Mouse (Mus musculus): ENCODE data around the gene Iqck. TPM values are rescaled to one million over a fixed set of nuclear protein-coding genes. Genes with fewer than 3 reads are reported as not detected.

Iqck gene
- polyA plus RNA-seq, 1 experiment = 5.9 TPM

- no peaks in the 10 kb centered on the region for H3K27me3 ChIP-seq (ENCODE audit: control insufficient read depth, insufficient read depth, low read length)
- H3K27ac ChIP-seq (ENCODE audit: insufficient read depth, low read length) = no peak overlapping the region
- 84% methylated on average over 4 of the region's 4 CpGs for WGBS
- TF ChIP-seq POLR2A (IDR thresholded peaks at IDR 0.05; ENCODE audit: borderline replicate concordance, insufficient read depth, low read length) = no peak
- no peak for TF ChIP-seq CTCF (IDR thresholded peaks at IDR 0.05; ENCODE audit: borderline replicate concordance, insufficient read depth, low read depth, low read length)
- no peak for DNase-seq
- H3K4me1 ChIP-seq (ENCODE audit: control insufficient read depth, insufficient read depth, low read length) = no peaks in the 10 kb centered on the region
- no peak overlapping the region for H3K4me3 ChIP-seq (replicated peaks; ENCODE audit: insufficient read depth, low read depth, low read length)
Measured at GRCm38 (mm10) chr7:118922441-118923202, 67.1 kb downstream of the Iqck start.

DNA sequence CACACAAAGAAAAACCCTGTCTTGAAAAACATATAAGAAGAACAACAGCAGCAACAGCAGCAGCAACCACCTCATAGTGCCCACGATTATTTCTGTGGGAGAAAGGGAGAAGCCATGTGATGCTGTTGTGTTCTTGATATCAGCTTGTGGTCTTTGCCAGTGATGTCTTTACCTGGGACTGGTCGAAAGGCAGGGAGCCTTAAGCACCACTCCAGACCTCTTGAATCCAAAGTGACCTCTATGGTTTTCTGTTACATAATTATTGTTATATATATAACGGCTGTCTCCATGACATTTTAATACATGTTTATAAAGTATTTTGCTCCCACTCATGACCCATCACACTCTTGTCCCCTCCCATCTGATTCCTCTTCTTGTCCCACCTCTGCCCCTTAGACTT is 70.0 kb downstream of the Iqck start:
- Histone ChIP-seq H3K27ac (ENCODE audit: insufficient read depth, low read length) (no peak overlapping the region), H3K27me3 (ENCODE audit: control insufficient read depth, insufficient read depth, low read length) (no peaks in the 10 kb centered on the region), H3K4me3 (replicated peaks; ENCODE audit: insufficient read depth, low read depth, low read length) (no peak overlapping the region), H3K4me1 (ENCODE audit: control insufficient read depth, insufficient read depth, low read length) (peaks cover 3% of the 10 kb centered on the region; the same call in 1 of the 2 replicates)
- 95% methylated on average over 3 of the region's 3 CpGs for WGBS
- no peak for DNase-seq
- TF ChIP-seq POLR2A (IDR thresholded peaks at IDR 0.05; ENCODE audit: borderline replicate concordance, insufficient read depth, low read length) (no peak), CTCF (IDR thresholded peaks at IDR 0.05; ENCODE audit: borderline replicate concordance, insufficient read depth, low read depth, low read length) (no peak)

DNA sequence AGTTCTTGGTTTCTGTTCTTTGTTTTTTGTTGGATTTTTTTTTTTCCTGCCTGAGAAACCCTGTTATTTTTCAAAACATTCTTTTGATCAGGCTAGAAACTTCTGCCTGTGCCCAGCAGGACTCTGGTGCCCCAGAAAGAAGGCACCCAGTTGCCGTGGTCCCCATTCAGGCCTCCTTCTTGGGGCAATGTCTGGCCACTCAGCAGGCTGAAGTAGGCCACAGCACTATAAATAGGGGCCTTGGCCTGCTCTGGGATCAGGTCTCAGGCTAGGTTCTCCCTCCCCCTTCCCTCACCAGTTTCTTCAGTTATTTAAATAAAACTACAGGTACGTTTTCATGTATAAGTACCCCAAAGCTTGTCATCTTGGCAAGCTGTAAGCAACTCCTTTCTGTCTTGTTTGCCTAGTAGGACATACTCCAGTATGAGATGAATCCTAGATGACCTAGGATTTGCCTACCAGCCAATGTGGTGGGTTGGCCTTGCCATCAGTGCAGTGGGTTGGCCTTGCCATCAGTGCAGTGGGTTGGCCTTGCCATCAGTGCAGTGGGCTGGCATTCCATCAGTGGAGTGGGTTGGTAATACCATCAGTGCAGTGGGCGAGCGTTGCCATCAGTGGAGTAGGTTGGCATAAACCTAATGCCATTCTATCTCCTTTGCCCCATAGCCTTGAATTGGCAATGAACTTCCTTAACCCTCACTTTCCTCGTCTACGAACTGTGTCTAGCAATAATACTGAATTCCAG is 71.1 kb downstream of the Iqck start:
- Histone ChIP-seq H3K27ac (ENCODE audit: insufficient read depth, low read length) (no peak overlapping the region), H3K4me3 (replicated peaks; ENCODE audit: insufficient read depth, low read depth, low read length) (no peak overlapping the region), H3K27me3 (ENCODE audit: control insufficient read depth, insufficient read depth, low read length) (no peaks in the 10 kb centered on the region), H3K4me1 (ENCODE audit: control insufficient read depth, insufficient read depth, low read length) (peaks cover 3% of the 10 kb centered on the region; the same call in 1 of the 2 replicates)
- no peak for DNase-seq
- whole genome bisulfite sequencing = 84% methylated on average over 6 of the region's 6 CpGs
- TF ChIP-seq CTCF (IDR thresholded peaks at IDR 0.05; ENCODE audit: borderline replicate concordance, insufficient read depth, low read depth, low read length) (no peak), POLR2A (IDR thresholded peaks at IDR 0.05; ENCODE audit: borderline replicate concordance, insufficient read depth, low read length) (no peak)

DNA sequence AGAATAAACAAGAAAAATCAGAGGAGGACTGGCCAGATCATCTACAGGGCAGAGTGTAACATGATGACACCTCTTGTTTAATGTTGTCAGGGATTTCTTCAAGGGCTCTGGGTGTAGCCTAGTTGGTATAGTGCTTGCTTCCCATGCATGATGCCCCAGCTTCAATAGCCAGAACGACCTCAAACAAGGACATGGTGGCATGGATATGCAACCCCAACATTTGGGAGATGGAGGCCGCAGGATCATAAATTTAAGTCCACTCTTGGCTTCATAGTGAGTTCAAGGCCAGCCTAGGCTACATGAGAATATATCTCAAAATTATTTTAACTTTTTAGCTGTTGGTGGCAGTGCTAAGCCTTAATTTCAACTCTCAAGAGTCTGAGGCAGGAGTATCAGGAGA is 71.7 kb downstream of the Iqck start:
- Histone ChIP-seq H3K4me1 (ENCODE audit: control insufficient read depth, insufficient read depth, low read length) (peaks cover 3% of the 10 kb centered on the region; the same call in 1 of the 2 replicates), H3K4me3 (replicated peaks; ENCODE audit: insufficient read depth, low read depth, low read length) (no peak overlapping the region), H3K27ac (ENCODE audit: insufficient read depth, low read length) (no peak overlapping the region), H3K27me3 (ENCODE audit: control insufficient read depth, insufficient read depth, low read length) (no peaks in the 10 kb centered on the region)
- TF ChIP-seq CTCF (IDR thresholded peaks at IDR 0.05; ENCODE audit: borderline replicate concordance, insufficient read depth, low read depth, low read length) = no peak
- TF ChIP-seq POLR2A (IDR thresholded peaks at IDR 0.05; ENCODE audit: borderline replicate concordance, insufficient read depth, low read length) = no peak
- DNase-seq = no peak
- 94% methylated on average over 2 of the region's 2 CpGs for WGBS

DNA sequence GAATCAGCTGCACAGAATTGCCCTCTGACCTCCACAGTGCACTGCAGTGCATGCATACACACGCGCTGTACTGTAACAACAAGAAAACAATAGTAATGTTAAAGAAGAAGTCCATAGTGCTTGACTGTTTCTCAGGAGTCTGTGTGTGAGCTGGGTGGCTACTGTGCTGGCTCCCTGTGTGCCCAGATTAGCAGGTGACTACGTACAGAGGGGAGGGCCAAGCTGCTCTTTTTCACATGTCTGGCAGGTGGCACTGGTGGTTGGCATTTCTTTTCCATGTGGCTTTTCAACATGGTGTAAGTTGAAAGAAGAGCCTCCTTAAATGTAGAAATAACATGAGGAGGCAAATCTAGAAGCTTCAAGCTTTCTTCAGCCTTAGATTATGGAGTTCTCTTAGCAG is 72.8 kb downstream of the Iqck start:
- Histone ChIP-seq H3K4me3 (replicated peaks; ENCODE audit: insufficient read depth, low read depth, low read length) (no peak overlapping the region), H3K27me3 (ENCODE audit: control insufficient read depth, insufficient read depth, low read length) (no peaks in the 10 kb centered on the region), H3K4me1 (ENCODE audit: control insufficient read depth, insufficient read depth, low read length) (peaks cover 3% of the 10 kb centered on the region; the same call in 1 of the 2 replicates), H3K27ac (ENCODE audit: insufficient read depth, low read length) (no peak overlapping the region)
- TF ChIP-seq POLR2A (IDR thresholded peaks at IDR 0.05; ENCODE audit: borderline replicate concordance, insufficient read depth, low read length) (no peak), CTCF (IDR thresholded peaks at IDR 0.05; ENCODE audit: borderline replicate concordance, insufficient read depth, low read depth, low read length) (no peak)
- DNase-seq = no peak
- WGBS = 77% methylated on average over 3 of the region's 3 CpGs

DNA sequence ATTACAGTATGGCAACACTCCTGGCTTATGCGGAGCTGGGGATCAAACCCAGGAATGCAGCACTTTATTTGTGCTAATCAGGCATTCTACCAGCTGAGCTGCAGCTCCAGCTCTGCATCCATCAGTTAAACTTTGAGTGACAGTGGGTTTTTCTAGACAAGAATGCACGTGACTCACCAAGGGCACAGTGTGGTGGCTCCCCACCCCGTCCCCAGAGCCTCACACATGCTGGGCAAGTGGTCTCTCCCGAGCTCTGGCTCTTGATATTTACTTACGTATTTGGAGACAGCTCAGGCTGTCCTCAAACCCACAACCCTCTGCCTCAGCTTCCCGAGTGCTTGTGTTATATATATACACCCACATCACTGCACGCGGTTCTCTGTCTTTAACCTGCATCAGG is 73.4 kb downstream of the Iqck start:
- Histone ChIP-seq H3K27me3 (ENCODE audit: control insufficient read depth, insufficient read depth, low read length) (no peaks in the 10 kb centered on the region), H3K27ac (ENCODE audit: insufficient read depth, low read length) (no peak overlapping the region), H3K4me3 (replicated peaks; ENCODE audit: insufficient read depth, low read depth, low read length) (no peak overlapping the region), H3K4me1 (ENCODE audit: control insufficient read depth, insufficient read depth, low read length) (peaks cover 3% of the 10 kb centered on the region; the same call in 1 of the 2 replicates)
- TF ChIP-seq CTCF (IDR thresholded peaks at IDR 0.05; ENCODE audit: borderline replicate concordance, insufficient read depth, low read depth, low read length) = no peak
- no peak for TF ChIP-seq POLR2A (IDR thresholded peaks at IDR 0.05; ENCODE audit: borderline replicate concordance, insufficient read depth, low read length)
- DNase-seq = no peak
- 88% methylated on average over 8 of the region's 8 CpGs for WGBS

GRCm38 (mm10) chr7:118929601-118930311 is 74.2 kb downstream of the Iqck start:
- no peak for TF ChIP-seq CTCF (IDR thresholded peaks at IDR 0.05; ENCODE audit: borderline replicate concordance, insufficient read depth, low read depth, low read length)
- no peak for TF ChIP-seq POLR2A (IDR thresholded peaks at IDR 0.05; ENCODE audit: borderline replicate concordance, insufficient read depth, low read length)
- Histone ChIP-seq H3K27me3 (ENCODE audit: control insufficient read depth, insufficient read depth, low read length) (no peaks in the 10 kb centered on the region), H3K4me1 (ENCODE audit: control insufficient read depth, insufficient read depth, low read length) (peaks cover 3% of the 10 kb centered on the region; the same call in 1 of the 2 replicates), H3K4me3 (replicated peaks; ENCODE audit: insufficient read depth, low read depth, low read length) (no peak overlapping the region), H3K27ac (ENCODE audit: insufficient read depth, low read length) (no peak overlapping the region)
- peak; percentile 28 to 47 for DNase-seq
- WGBS = 34% methylated on average over 16 of the region's 16 CpGs

All from cerebellum, adult 2 months (tissue).